Mouse (Mus musculus) limb, embryonic 13.5 days (tissue): ENCODE measurements at regions not wholly inside any gene's neighbourhood (a gene's known extent, or its start where the extent isn't known, plus 50 kb on each side); places are given as distances from the start of the nearest gene placed in this dataset.

ENCODE experiments used
- ATAC-seq: fragments of 200-750 bp; cut with Nextera tagmentation; 2 replicates; pipeline ENCODE4 v1.8.0; 2017; ENCODE audit warnings: low read depth, moderate number of reproducible peaks, moderate TSS enrichment; ENCODE audit not compliant: low FRiP score
- H3K27ac ChIP-seq: fragments of 300-500 bp; sonication (generic); 2 replicates; pipeline ENCODE4 v1.5.1; 2015; ENCODE audit warnings: inconsistent platforms, mild to moderate bottlenecking, moderate library complexity
- H3K27me3 ChIP-seq: fragments of 300-500 bp; sonication (generic); 2 replicates; pipeline ENCODE4 v1.6.1; 2015; ENCODE audit warnings: mild to moderate bottlenecking, inconsistent platforms
- H3K36me3 ChIP-seq: fragments of 300-500 bp; sonication (generic); 2 replicates; pipeline ENCODE4 v1.6.1; 2015; ENCODE audit warnings: inconsistent platforms, mild to moderate bottlenecking, moderate library complexity
- H3K4me1 ChIP-seq: fragments of 300-500 bp; sonication (generic); 2 replicates; pipeline ENCODE4 v1.6.1; 2015; ENCODE audit warnings: inconsistent platforms
- H3K4me2 ChIP-seq: fragments of 300-500 bp; sonication (generic); replicated peaks from 2 replicates; pipeline ENCODE4 v1.6.1; 2015; ENCODE audit warnings: inconsistent platforms, mild to moderate bottlenecking, moderate library complexity
- H3K4me3 ChIP-seq: fragments of 300-500 bp; sonication (generic); 2 replicates; pipeline ENCODE4 v1.5.1; 2015; ENCODE audit warnings: moderate library complexity, mild to moderate bottlenecking, inconsistent platforms
- H3K9ac ChIP-seq: fragments of 300-500 bp; sonication (generic); 2 replicates; pipeline ENCODE4 v1.6.1; 2015; ENCODE audit warnings: mild to moderate bottlenecking, inconsistent platforms
- H3K9me3 ChIP-seq: fragments of 300-500 bp; sonication (generic); 2 replicates; pipeline ENCODE4 v1.6.1; 2016; ENCODE audit warnings: inconsistent platforms
- WGBS: fragments of 180-500 bp; shearing (Covaris S2); methylation state at CpG from one replicate; pipeline ENCODE4 v1.1.7; 2015; 5-methylcytosine and 5-hydroxymethylcytosine counted together

- Histone ChIP-seq H3K27me3 (no peaks in the 10 kb centered on the region), H3K4me3 (no peak overlapping the region), H3K4me2 (no peak overlapping the region), H3K27ac (no peak overlapping the region), H3K9ac (no peak overlapping the region), H3K9me3 (no peaks in the 10 kb centered on the region), H3K4me1 (peaks cover 13% of the 10 kb centered on the region; the same call in 1 of the 2 replicates), H3K36me3 (no peaks in the 10 kb centered on the region)
- no peak for ATAC-seq
- 89% methylated on average over 10 of the region's 10 CpGs for WGBS
These were observed 74.9 kb downstream of the Ets2 start for GRCm38 (mm10) chr16:95776610-95777363.

DNA sequence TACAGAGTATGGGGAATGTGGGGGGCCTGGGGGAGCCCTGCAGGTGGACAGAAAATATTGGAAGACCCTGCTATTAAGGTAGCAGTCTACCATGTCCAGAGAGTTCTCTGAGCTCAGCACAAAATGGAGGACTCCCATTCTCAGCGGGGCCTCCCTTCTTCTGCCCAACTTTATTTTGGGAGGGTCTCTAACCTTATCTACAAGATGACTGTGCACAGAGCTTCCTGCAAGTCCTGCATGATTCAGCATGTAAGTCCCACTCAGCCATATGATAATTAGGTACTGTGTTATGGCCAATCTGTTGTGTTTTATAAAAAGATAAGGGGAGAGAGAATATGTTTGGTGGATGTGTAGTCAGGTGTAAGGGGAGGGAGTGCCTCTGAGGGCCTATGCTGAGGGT, 74.1 kb downstream of the Ets2 start:
- H3K4me3 ChIP-seq: no peak overlapping the region
- no peaks in the 10 kb centered on the region for H3K27me3 ChIP-seq
- no peak overlapping the region for H3K9ac ChIP-seq
- H3K4me2 ChIP-seq: no peak overlapping the region
- no peak overlapping the region for H3K27ac ChIP-seq
- 91% methylated on average over 1 of the region's 1 CpGs for WGBS
- peaks cover 13% of the 10 kb centered on the region; the same call in 1 of the 2 replicates for H3K4me1 ChIP-seq
- no peak for ATAC-seq
- H3K9me3 ChIP-seq: no peaks in the 10 kb centered on the region
- no peaks in the 10 kb centered on the region for H3K36me3 ChIP-seq

DNA sequence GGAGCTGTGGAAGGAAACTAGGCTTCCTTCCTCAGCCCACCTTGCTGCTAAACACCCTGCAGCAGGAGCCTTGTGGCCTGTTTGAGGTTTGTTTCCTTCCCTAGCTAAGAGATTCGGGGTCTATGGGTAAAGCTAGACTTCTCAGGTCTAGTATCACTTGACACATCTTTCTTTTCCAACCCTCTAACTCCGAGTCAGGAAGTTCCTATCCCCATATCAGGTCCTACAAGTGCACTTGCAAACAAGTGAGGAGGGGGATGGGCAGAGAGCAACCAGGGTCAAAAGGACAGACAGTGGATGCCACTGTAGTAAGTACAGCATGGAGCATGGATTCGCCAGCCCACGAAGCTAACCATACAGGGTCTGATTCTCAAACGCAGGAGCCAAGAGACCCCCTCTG, 73.5 kb downstream of the Ets2 start:
- Histone ChIP-seq H3K27ac (no peak overlapping the region), H3K27me3 (no peaks in the 10 kb centered on the region), H3K4me1 (peaks cover 17% of the 10 kb centered on the region), H3K9ac (no peak overlapping the region), H3K36me3 (no peaks in the 10 kb centered on the region), H3K4me3 (no peak overlapping the region), H3K4me2 (no peak overlapping the region), H3K9me3 (no peaks in the 10 kb centered on the region)
- whole genome bisulfite sequencing: 88% methylated on average over 5 of the region's 5 CpGs
- no peak for ATAC-seq

DNA sequence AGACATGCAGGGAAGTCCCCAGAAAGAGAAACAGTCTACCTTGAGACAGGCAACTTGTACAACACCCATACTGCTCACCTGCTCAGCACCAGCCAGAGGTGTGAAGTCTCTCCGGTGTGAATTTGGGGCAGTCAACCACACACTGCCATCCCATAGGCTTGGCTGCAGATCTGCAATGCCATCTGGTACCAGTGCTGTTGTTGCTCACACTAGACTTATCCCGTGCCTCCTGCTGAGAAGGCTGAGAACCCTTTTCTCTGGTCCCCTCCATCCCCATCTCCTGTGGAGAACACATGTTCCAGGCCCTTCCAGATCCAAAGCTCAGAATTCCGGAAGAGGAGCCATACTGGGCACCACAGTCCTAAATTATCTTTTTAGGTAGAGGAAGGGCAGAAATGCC, 71.3 kb downstream of the Ets2 start:
- Histone ChIP-seq H3K4me2 (no peak overlapping the region), H3K9me3 (no peaks in the 10 kb centered on the region), H3K9ac (no peak overlapping the region), H3K36me3 (no peaks in the 10 kb centered on the region), H3K27ac (no peak overlapping the region), H3K4me3 (no peak overlapping the region), H3K4me1 (peaks cover 28% of the 10 kb centered on the region), H3K27me3 (no peaks in the 10 kb centered on the region)
- WGBS: 78% methylated on average over 3 of the region's 3 CpGs
- no peak for ATAC-seq
